In genomic region chr17:62568019-62568418, GRCm38 (mm10) we compare ENCODE assay signal across 32 mouse cellular contexts.
DNase-seq lines count a peak whose midpoint lies in the region; ATAC-seq lines count a peak whose summit lies in the region.
"Had no signal": no experiment of that assay in that cellular context is flagged by ENCODE, and none has a peak within 500 bp of the region (broad histone marks: within the 10 kb centered on the region; RNA-seq: fewer than 3 reads in every experiment).

No protein-coding gene starts in this region.

- WGBS in hindbrain, embryonic 16.5 days: 57% methylated on average over 4 of the region's 4 CpGs
- 82% methylated on average over 4 of the region's 4 CpGs for WGBS in hindbrain, embryonic 11.5 days
- WGBS in neural tube, embryonic 12.5 days: 30% methylated on average over 4 of the region's 4 CpGs
- WGBS in neural tube, embryonic 14.5 days: 16% methylated on average over 4 of the region's 4 CpGs

- H3K4me2 ChIP-seq in hindbrain, embryonic 16.5 days (ENCODE audit: low read length): no peak overlapping the region
- H3K4me2 ChIP-seq in hindbrain, embryonic 11.5 days (replicated peaks; ENCODE audit: low read depth, low read length): no peak overlapping the region
- no peak overlapping the region for H3K4me2 ChIP-seq in neural tube, embryonic 12.5 days (replicated peaks)
- H3K4me2 ChIP-seq in neural tube, embryonic 14.5 days (ENCODE audit: low read depth, low read length): no peak overlapping the region
- H3K4me2 ChIP-seq: forebrain, embryonic 15.5 days; heart, embryonic 11.5 days; limb, embryonic 15.5 days; liver, embryonic 13.5 days had no signal

- no peaks in the 10 kb centered on the region for H3K36me3 ChIP-seq in hindbrain, embryonic 16.5 days (ENCODE audit: control insufficient read depth, insufficient read depth, low read length)
- no peaks in the 10 kb centered on the region for H3K36me3 ChIP-seq in hindbrain, embryonic 11.5 days (ENCODE audit: control insufficient read depth, insufficient read depth, low read length)
- no peaks in the 10 kb centered on the region for H3K36me3 ChIP-seq in neural tube, embryonic 12.5 days
- no peaks in the 10 kb centered on the region for H3K36me3 ChIP-seq in neural tube, embryonic 14.5 days (ENCODE audit: control insufficient read depth, insufficient read depth, low read length)
- H3K36me3 ChIP-seq: forebrain, embryonic 10.5 days; forebrain, embryonic 15.5 days; limb, embryonic 15.5 days; liver, embryonic 13.5 days; midbrain, embryonic 10.5 days had no signal

- no peaks in the 10 kb centered on the region for H3K4me1 ChIP-seq in hindbrain, embryonic 16.5 days (ENCODE audit: control insufficient read depth, insufficient read depth, low read depth, low read length)
- H3K4me1 ChIP-seq in hindbrain, embryonic 11.5 days (replicated peaks; ENCODE audit: control insufficient read depth, insufficient read depth, low read length): no peaks in the 10 kb centered on the region
- peaks cover 12% of the 10 kb centered on the region; the same call in 1 of the 2 replicates for H3K4me1 ChIP-seq in neural tube, embryonic 12.5 days
- peaks cover 7% of the 10 kb centered on the region; the same call in 1 of the 2 replicates for H3K4me1 ChIP-seq in neural tube, embryonic 14.5 days (ENCODE audit: control insufficient read depth, insufficient read depth, low read length)
- H3K4me1 ChIP-seq: liver, embryonic 13.5 days; midbrain, embryonic 10.5 days had no signal

- no peak overlapping the region for H3K4me3 ChIP-seq in hindbrain, embryonic 16.5 days (ENCODE audit: low read length)
- H3K4me3 ChIP-seq in hindbrain, embryonic 11.5 days (ENCODE audit: low read depth, low read length): no peak overlapping the region
- no peak overlapping the region for H3K4me3 ChIP-seq in neural tube, embryonic 12.5 days
- no peak overlapping the region for H3K4me3 ChIP-seq in neural tube, embryonic 14.5 days (ENCODE audit: low read depth, low read length)
- H3K4me3 ChIP-seq: forebrain, embryonic 10.5 days; forebrain, embryonic 15.5 days; limb, embryonic 15.5 days; liver, embryonic 13.5 days; midbrain, embryonic 10.5 days had no signal

- no peak overlapping the region for H3K9ac ChIP-seq in hindbrain, embryonic 16.5 days (ENCODE audit: low read depth, low read length)
- no peak overlapping the region for H3K9ac ChIP-seq in hindbrain, embryonic 11.5 days (ENCODE audit: low read depth, low read length)
- H3K9ac ChIP-seq in neural tube, embryonic 12.5 days: no peak overlapping the region
- H3K9ac ChIP-seq in neural tube, embryonic 14.5 days (replicated peaks; ENCODE audit: low read depth, low read length): no peak overlapping the region
- H3K9ac ChIP-seq: forebrain, embryonic 15.5 days; limb, embryonic 15.5 days; liver, embryonic 13.5 days had no signal

- no peaks in the 10 kb centered on the region for H3K9me3 ChIP-seq in hindbrain, embryonic 16.5 days (ENCODE audit: control insufficient read depth, low read length)
- no peaks in the 10 kb centered on the region for H3K9me3 ChIP-seq in hindbrain, embryonic 11.5 days (ENCODE audit: control insufficient read depth, low read length)
- no peaks in the 10 kb centered on the region for H3K9me3 ChIP-seq in neural tube, embryonic 12.5 days
- H3K9me3 ChIP-seq in neural tube, embryonic 14.5 days (ENCODE audit: control insufficient read depth, low read length): no peaks in the 10 kb centered on the region
- H3K9me3 ChIP-seq: forebrain, embryonic 10.5 days; forebrain, embryonic 15.5 days; limb, embryonic 15.5 days; liver, embryonic 13.5 days; midbrain, embryonic 10.5 days had no signal

- H3K27me3 ChIP-seq in hindbrain, embryonic 16.5 days (replicated peaks; ENCODE audit: control insufficient read depth, insufficient read depth, low read length): no peaks in the 10 kb centered on the region
- H3K27me3 ChIP-seq in hindbrain, embryonic 11.5 days (ENCODE audit: control insufficient read depth, insufficient read depth, low read length): no peaks in the 10 kb centered on the region
- no peaks in the 10 kb centered on the region for H3K27me3 ChIP-seq in neural tube, embryonic 12.5 days (replicated peaks)
- H3K27me3 ChIP-seq in neural tube, embryonic 14.5 days (ENCODE audit: control insufficient read depth, insufficient read depth, low read length): no peaks in the 10 kb centered on the region
- H3K27me3 ChIP-seq: CH12.LX; forebrain, embryonic 15.5 days; limb, embryonic 15.5 days; liver, embryonic 13.5 days had no signal

- peak; percentile 19 for DNase-seq in embryo, embryonic 10.5 days (ENCODE audit: low spot score)
- no peak for DNase-seq in embryo, embryonic 9.5 days (ENCODE audit: extremely low spot score)
- no peak for DNase-seq in hindbrain, embryonic 11.5 days (ENCODE audit: low spot score)
- DNase-seq in neural tube, embryonic 10.5 days (ENCODE audit: extremely low spot score, low spot score): no peak
- DNase-seq: adrenal gland, adult 2 months; cerebellum, adult 8-10 months; cerebellum, postnatal 25 days; embryo, embryonic 11 days; gastrocnemius, postnatal 25 days; heart, adult 18-20 months; heart, postnatal 4 days; kidney, adult 11 months; kidney, postnatal 4 days; liver, embryonic 13.5 days; lung, adult 18-20 months; thymus, adult 2 months; thymus, postnatal 36 days had no signal

- H3K27ac ChIP-seq in hindbrain, embryonic 16.5 days (ENCODE audit: low read depth, low read length): no peak overlapping the region
- no peak overlapping the region for H3K27ac ChIP-seq in hindbrain, embryonic 11.5 days (ENCODE audit: low read depth, low read length)
- H3K27ac ChIP-seq in neural tube, embryonic 12.5 days: no peak overlapping the region
- H3K27ac ChIP-seq in neural tube, embryonic 14.5 days (ENCODE audit: low read depth, low read length): no peak overlapping the region; the same call in 1 of the 2 replicates
- H3K27ac ChIP-seq: forebrain, embryonic 10.5 days; forebrain, embryonic 15.5 days; hindbrain, postnatal 0 days; limb, embryonic 15.5 days; liver, embryonic 13.5 days; macrophage; midbrain, embryonic 10.5 days had no signal

- ATAC-seq in hindbrain, embryonic 16.5 days: peak; percentile 64; the same call in 1 of the 2 replicates
- no peak for ATAC-seq in hindbrain, embryonic 11.5 days (ENCODE audit: low FRiP score)
- peak; percentile 44; the same call in 1 of the 2 replicates for ATAC-seq in neural tube, embryonic 12.5 days (ENCODE audit: low FRiP score, low read depth)
- ATAC-seq in neural tube, embryonic 14.5 days (ENCODE audit: low read depth): peak; percentile 63; the same call in 1 of the 2 replicates
- ATAC-seq in megakaryocyte progenitor cell, adult 5-6 weeks (replicated peaks; ENCODE audit: poor library complexity): no peak
- ATAC-seq: activated CD4-positive, CD25-positive, alpha-beta regulatory T cell, adult 4 months; forebrain, embryonic 15.5 days; hindbrain, postnatal 0 days; lung, postnatal 0 days; midbrain, embryonic 16.5 days had no signal

Comparison
In these comparisons a context has a peak if more than half of its experiments do, and no peak if none do; other contexts are left out.
1. ATAC-seq: peak in hindbrain, embryonic 16.5 days (single experiment), neural tube, embryonic 12.5 days (single experiment) and neural tube, embryonic 14.5 days (single experiment); none in hindbrain, embryonic 11.5 days (single experiment) and megakaryocyte progenitor cell, adult 5-6 weeks (single experiment).